In the genomic region with DNA sequence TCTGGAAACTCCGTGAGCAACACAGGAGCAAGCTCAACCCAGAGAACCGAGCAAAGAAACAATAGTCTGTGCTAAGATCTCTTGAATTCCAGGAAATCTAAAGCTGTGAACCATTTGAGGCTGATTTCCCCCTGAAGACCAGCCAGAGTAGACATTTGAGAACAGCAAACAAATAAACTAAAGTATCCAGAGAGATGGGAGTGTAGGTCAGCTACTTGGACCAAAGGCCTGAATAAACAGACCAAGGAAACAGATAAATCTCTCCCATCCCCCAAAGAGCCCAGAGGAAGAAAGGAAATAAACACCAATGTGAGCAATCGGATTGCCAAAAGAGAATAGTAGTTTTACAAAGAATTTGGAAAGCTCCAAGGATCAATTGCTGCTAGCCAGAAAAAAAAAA, we compare ENCODE assay signal across 36 mouse cellular contexts. TPM values are rescaled to one million over a fixed set of nuclear protein-coding genes. Genes with fewer than 3 reads are reported as not detected.
DNase-seq lines count a peak whose midpoint lies in the region; ATAC-seq and TF ChIP-seq lines count a peak whose summit lies in the region.
"Had no signal": no experiment of that assay in that cellular context is flagged by ENCODE, and none has a peak within 500 bp of the region (broad histone marks: within the 10 kb centered on the region; RNA-seq: fewer than 3 reads in every experiment).

No protein-coding gene starts in this region.

- WGBS in kidney, embryonic 15.5 days = 28% methylated on average over 3 of the region's 3 CpGs
- 36% methylated on average over 3 of the region's 3 CpGs for WGBS in lung, embryonic 14.5 days

- no peak overlapping the region for H3K4me3 ChIP-seq in kidney, embryonic 15.5 days (replicated peaks)
- H3K4me3 ChIP-seq in lung, embryonic 14.5 days (ENCODE audit: low read depth, low read length) = no peak overlapping the region
- H3K4me3 ChIP-seq: forebrain, embryonic 13.5 days; limb, embryonic 12.5 days; liver, embryonic 13.5 days; neural tube, embryonic 12.5 days had no signal

- no peak for TF ChIP-seq CTCF in lung, embryonic 14.5 days (IDR thresholded peaks at IDR 0.05; ENCODE audit: low read depth)

- H3K27me3 ChIP-seq in kidney, embryonic 15.5 days = no peaks in the 10 kb centered on the region
- H3K27me3 ChIP-seq in lung, embryonic 14.5 days (ENCODE audit: insufficient read depth, low read length) = no peaks in the 10 kb centered on the region
- H3K27me3 ChIP-seq: forebrain, embryonic 13.5 days; limb, embryonic 12.5 days; liver, embryonic 13.5 days; neural tube, embryonic 12.5 days; Patski had no signal

- peak; percentile 5 for DNase-seq in heart, adult 8-10 months (ENCODE audit: low spot score)
- DNase-seq in heart, postnatal 10 days = no peak
- no peak for DNase-seq in kidney, adult 18-20 months
- peak; percentile 27 for DNase-seq in lung, embryonic 14.5 days
- DNase-seq in lung, postnatal 25 days (ENCODE audit: low spot score) = no peak
- DNase-seq in yolk sac, embryonic 10.5 days (ENCODE audit: low spot score) = peak; percentile 22
- DNase-seq: adrenal gland, postnatal 10 days; cerebellum, adult 11-12 months; cerebellum, adult 9-11 months; gastrocnemius, postnatal 14 days; liver, embryonic 13.5 days; lung, adult 18-20 months; lung, postnatal 36 days; thymus, postnatal 4 days had no signal

- H3K9me3 ChIP-seq in kidney, embryonic 15.5 days (replicated peaks) = no peaks in the 10 kb centered on the region
- H3K9me3 ChIP-seq in lung, embryonic 14.5 days (ENCODE audit: low read depth, low read length) = no peaks in the 10 kb centered on the region
- H3K9me3 ChIP-seq: forebrain, embryonic 13.5 days; limb, embryonic 12.5 days; liver, embryonic 13.5 days; neural tube, embryonic 12.5 days had no signal

- H3K9ac ChIP-seq in kidney, embryonic 15.5 days = no peak overlapping the region
- no peak overlapping the region for H3K9ac ChIP-seq in lung, embryonic 14.5 days
- H3K9ac ChIP-seq: forebrain, embryonic 13.5 days; hindbrain, embryonic 14.5 days; limb, embryonic 12.5 days; liver, embryonic 13.5 days; neural tube, embryonic 12.5 days had no signal

- no peaks in the 10 kb centered on the region for H3K36me3 ChIP-seq in kidney, embryonic 15.5 days
- no peaks in the 10 kb centered on the region for H3K36me3 ChIP-seq in lung, embryonic 14.5 days (ENCODE audit: insufficient read depth)
- H3K36me3 ChIP-seq: limb, embryonic 12.5 days; liver, embryonic 13.5 days; neural tube, embryonic 12.5 days had no signal

- H3K27ac ChIP-seq in kidney, embryonic 15.5 days = peak overlapping the region; percentile 51; the same call in 1 of the 2 replicates
- no peak overlapping the region; the same call in 1 of the 2 replicates for H3K27ac ChIP-seq in lung, embryonic 14.5 days (ENCODE audit: low read depth)
- H3K27ac ChIP-seq: forebrain, embryonic 13.5 days; hindbrain, embryonic 14.5 days; limb, embryonic 12.5 days; liver, embryonic 13.5 days; neural tube, embryonic 12.5 days had no signal

- 0 out of 2 replicates have a peak, but pooled peaks have one; percentile 25 for ATAC-seq in kidney, embryonic 15.5 days (replicated peaks; ENCODE audit: low FRiP score)
- ATAC-seq in lung, embryonic 14.5 days (ENCODE audit: insufficient read depth) = no peak
- ATAC-seq: forebrain, embryonic 13.5 days; intestine, postnatal 0 days; midbrain, embryonic 16.5 days; Patski had no signal

- intact Hi-C loops in heart, postnatal 10 days (cut with DNase I) = no loop called here

- H3K4me2 ChIP-seq in kidney, embryonic 15.5 days = no peak overlapping the region
- H3K4me2 ChIP-seq in lung, embryonic 14.5 days = no peak overlapping the region
- H3K4me2 ChIP-seq: forebrain, embryonic 13.5 days; heart, embryonic 11.5 days; hindbrain, embryonic 14.5 days; limb, embryonic 12.5 days; liver, embryonic 13.5 days; midbrain, embryonic 11.5 days; neural tube, embryonic 12.5 days had no signal

- peaks cover 7% of the 10 kb centered on the region for H3K4me1 ChIP-seq in kidney, embryonic 15.5 days
- peaks cover 6% of the 10 kb centered on the region; the same call in 1 of the 2 replicates for H3K4me1 ChIP-seq in lung, embryonic 14.5 days (ENCODE audit: insufficient read depth)
- H3K4me1 ChIP-seq: forebrain, embryonic 13.5 days; limb, embryonic 12.5 days; liver, embryonic 13.5 days; neural tube, embryonic 12.5 days had no signal

RNA-seq across cellular contexts. Expression of a gene that starts 5.5 kb away (rescaled TPM):
- total RNA-seq in heart, adult 8-10 months (2022) = 1 to 10 TPM; 1.2 to 2.7 (median 1.6) TPM
- 1 to 10 TPM; 1.3 to 2.2 TPM for total RNA-seq in heart, postnatal 10 days (2021)
- polyA plus RNA-seq in kidney, embryonic 15.5 days (2015; fragmentation: Nextera tagmentation; extraction: Ambion mirVana) = 0.33 and 0.43 TPM in 2 replicates
- 0.30 TPM in 1 of 2 replicates, not detected in the other for polyA plus RNA-seq in lung, embryonic 14.5 days (2014; fragmentation: Nextera tagmentation; extraction: Ambion mirVana)
- total RNA-seq: granulocyte monocyte progenitor cell, adult 5-6 weeks; hematopoietic stem cell, adult 5-6 weeks; left cerebral cortex, adult 18-20 months; megakaryocyte, adult 5-6 weeks; MEL had no signal
- polyA plus RNA-seq: intestine, postnatal 0 days; small intestine, adult 2 months; stomach, embryonic 14.5 days had no signal

RNA-seq across cellular contexts. Expression of a gene that starts 34.0 kb away (rescaled TPM):
- not detected for total RNA-seq in heart, adult 8-10 months (2022)
- total RNA-seq in heart, postnatal 10 days (2021) = not detected
- 0.28 TPM in 1 of 2 replicates, not detected in the other for polyA plus RNA-seq in kidney, embryonic 15.5 days (2015; fragmentation: Nextera tagmentation; extraction: Ambion mirVana)
- polyA plus RNA-seq in lung, embryonic 14.5 days (2014; fragmentation: Nextera tagmentation; extraction: Ambion mirVana) = 0.14 and 0.62 TPM in 2 replicates
- total RNA-seq: gastrocnemius, postnatal 14 days; granulocyte monocyte progenitor cell, adult 5-6 weeks; hematopoietic stem cell, adult 5-6 weeks; layer of hippocampus, adult 18-20 months; layer of hippocampus, postnatal 10 days; left cerebral cortex, adult 18-20 months; left cerebral cortex, postnatal 14 days; megakaryocyte, adult 5-6 weeks; MEL had no signal
- polyA plus RNA-seq: forebrain, embryonic 13.5 days; heart, embryonic 11.5 days; heart, postnatal 0 days; hindbrain, embryonic 14.5 days; limb, embryonic 12.5 days; liver, embryonic 13.5 days; midbrain, embryonic 11.5 days; midbrain, embryonic 16.5 days; neural tube, embryonic 12.5 days; stomach, embryonic 14.5 days; testis, adult 2 months had no signal

Comparison
In these comparisons a context has a peak if more than half of its experiments do, and no peak if none do; other contexts are left out.
1. DNase-seq: peak in heart, adult 8-10 months (single experiment), lung, embryonic 14.5 days (single experiment) and yolk sac, embryonic 10.5 days (single experiment); none in heart, postnatal 10 days (0 of 2), kidney, adult 18-20 months (single experiment) and lung, postnatal 25 days (single experiment).